Mouse (Mus musculus): ENCODE results near the gene Kcnmb2. TPM values are rescaled to one million over a fixed set of nuclear protein-coding genes. Genes with fewer than 3 reads are reported as not detected.

Gene Kcnmb2
- polyA plus RNA-seq, 1 experiment from 2014 or later, result 0.56 TPM

- no peak overlapping the region for H3K27ac ChIP-seq
- 83% methylated on average over 1 of the region's 1 CpGs for WGBS
- H3K27me3 ChIP-seq, result no peaks in the 10 kb centered on the region
- no peaks in the 10 kb centered on the region for H3K4me1 ChIP-seq
- no peaks in the 10 kb centered on the region for H3K9me3 ChIP-seq
- H3K4me3 ChIP-seq, result no peak overlapping the region
- H3K4me2 ChIP-seq, result no peak overlapping the region
- H3K9ac ChIP-seq, result no peak overlapping the region
- no peaks in the 10 kb centered on the region for H3K36me3 ChIP-seq
- no peak for ATAC-seq (ENCODE audit: borderline replicate concordance, extremely low read depth, low FRiP score, low TSS enrichment)
These were observed 186.5 kb downstream of the Kcnmb2 start for GRCm38 (mm10) chr3:32088762-32089161.

- ATAC-seq (ENCODE audit: borderline replicate concordance, extremely low read depth, low FRiP score, low TSS enrichment), result no peak
- Histone ChIP-seq H3K9ac (no peak overlapping the region), H3K36me3 (no peaks in the 10 kb centered on the region), H3K9me3 (no peaks in the 10 kb centered on the region), H3K4me1 (no peaks in the 10 kb centered on the region), H3K27me3 (no peaks in the 10 kb centered on the region), H3K27ac (no peak overlapping the region), H3K4me3 (no peak overlapping the region), H3K4me2 (no peak overlapping the region)
- WGBS, result 83% methylated on average over 10 of the region's 10 CpGs
These were observed 199.1 kb downstream of the Kcnmb2 start for GRCm38 (mm10) chr3:32101391-32101790.

GRCm38 (mm10) chr3:32119851-32120250, 217.5 kb downstream of the Kcnmb2 start:
- 81% methylated on average over 5 of the region's 5 CpGs for WGBS
- H3K27me3 ChIP-seq, result no peaks in the 10 kb centered on the region
- no peaks in the 10 kb centered on the region for H3K9me3 ChIP-seq
- H3K9ac ChIP-seq, result no peak overlapping the region
- H3K27ac ChIP-seq, result no peak overlapping the region
- H3K4me3 ChIP-seq, result no peak overlapping the region
- H3K4me2 ChIP-seq, result no peak overlapping the region
- H3K36me3 ChIP-seq, result no peaks in the 10 kb centered on the region
- no peaks in the 10 kb centered on the region for H3K4me1 ChIP-seq
- no peak for ATAC-seq (ENCODE audit: borderline replicate concordance, extremely low read depth, low FRiP score, low TSS enrichment)

DNA sequence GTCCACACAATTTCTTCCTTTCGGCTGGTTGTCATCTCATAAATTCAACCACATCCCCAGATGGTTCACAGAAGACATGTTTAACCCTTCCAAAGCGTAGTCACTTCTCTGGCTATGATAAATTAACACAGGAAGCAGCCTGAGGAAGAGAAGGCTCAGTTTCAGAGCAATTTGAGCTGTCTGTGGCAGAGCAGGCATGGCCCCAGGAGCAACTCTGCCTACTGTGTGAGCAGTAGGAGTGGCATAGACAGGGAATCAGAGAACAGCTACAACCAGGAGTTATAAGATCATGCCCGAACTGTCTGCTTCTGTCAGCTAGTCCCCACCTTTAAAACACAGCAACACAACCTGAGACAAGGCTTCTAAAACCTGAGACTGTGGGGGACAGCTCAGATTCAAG, 219.4 kb downstream of the Kcnmb2 start:
- H3K27ac ChIP-seq, result no peak overlapping the region
- no peaks in the 10 kb centered on the region for H3K27me3 ChIP-seq
- H3K4me1 ChIP-seq, result no peaks in the 10 kb centered on the region
- H3K4me3 ChIP-seq, result no peak overlapping the region
- H3K4me2 ChIP-seq, result no peak overlapping the region
- 48% methylated on average over 3 of the region's 3 CpGs for WGBS
- H3K9ac ChIP-seq, result no peak overlapping the region
- no peak for ATAC-seq (ENCODE audit: borderline replicate concordance, extremely low read depth, low FRiP score, low TSS enrichment)
- no peaks in the 10 kb centered on the region for H3K9me3 ChIP-seq
- no peaks in the 10 kb centered on the region for H3K36me3 ChIP-seq

- Histone ChIP-seq H3K27ac (no peak overlapping the region), H3K27me3 (no peaks in the 10 kb centered on the region), H3K4me2 (no peak overlapping the region), H3K4me3 (no peak overlapping the region), H3K36me3 (no peaks in the 10 kb centered on the region), H3K4me1 (no peaks in the 10 kb centered on the region), H3K9ac (no peak overlapping the region), H3K9me3 (no peaks in the 10 kb centered on the region)
- 49% methylated on average over 4 of the region's 4 CpGs for WGBS
- ATAC-seq (ENCODE audit: borderline replicate concordance, extremely low read depth, low FRiP score, low TSS enrichment), result no peak
These were observed 223.1 kb downstream of the Kcnmb2 start for GRCm38 (mm10) chr3:32125431-32125830.

DNA sequence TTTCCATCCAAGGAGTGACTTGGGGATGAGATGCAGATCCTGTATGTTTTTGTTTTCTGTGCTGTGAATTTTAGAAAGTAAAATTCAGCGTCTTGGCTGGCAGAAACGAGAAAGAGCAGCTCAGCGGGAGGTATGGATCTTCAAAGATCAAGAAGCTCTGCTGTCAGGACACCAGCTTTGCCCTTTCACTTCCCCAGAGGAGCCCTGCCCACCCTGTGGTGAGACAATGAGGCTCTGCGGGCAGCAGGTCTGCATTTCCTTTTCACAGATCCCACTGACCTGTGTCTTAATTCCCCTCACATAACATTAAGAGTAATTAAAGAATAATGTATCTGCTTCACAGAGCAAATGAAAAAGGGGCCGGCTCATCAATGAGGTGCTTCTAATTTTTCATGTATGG, 226.1 kb downstream of the Kcnmb2 start:
- Histone ChIP-seq H3K27me3 (no peaks in the 10 kb centered on the region), H3K9ac (no peak overlapping the region), H3K4me1 (no peaks in the 10 kb centered on the region), H3K27ac (no peak overlapping the region), H3K9me3 (no peaks in the 10 kb centered on the region), H3K4me2 (no peak overlapping the region), H3K4me3 (no peak overlapping the region), H3K36me3 (no peaks in the 10 kb centered on the region)
- no peak for ATAC-seq (ENCODE audit: borderline replicate concordance, extremely low read depth, low FRiP score, low TSS enrichment)
- 12% methylated on average over 5 of the region's 5 CpGs for WGBS

- Histone ChIP-seq H3K36me3 (no peaks in the 10 kb centered on the region), H3K4me3 (no peak overlapping the region), H3K27me3 (no peaks in the 10 kb centered on the region), H3K4me1 (no peaks in the 10 kb centered on the region), H3K27ac (no peak overlapping the region), H3K9me3 (no peaks in the 10 kb centered on the region), H3K9ac (no peak overlapping the region), H3K4me2 (no peak overlapping the region)
- no peak for ATAC-seq (ENCODE audit: borderline replicate concordance, extremely low read depth, low FRiP score, low TSS enrichment)
- WGBS, result 47% methylated on average over 1 of the region's 1 CpGs
These were observed 228.4 kb downstream of the Kcnmb2 start for GRCm38 (mm10) chr3:32130696-32131095.

DNA sequence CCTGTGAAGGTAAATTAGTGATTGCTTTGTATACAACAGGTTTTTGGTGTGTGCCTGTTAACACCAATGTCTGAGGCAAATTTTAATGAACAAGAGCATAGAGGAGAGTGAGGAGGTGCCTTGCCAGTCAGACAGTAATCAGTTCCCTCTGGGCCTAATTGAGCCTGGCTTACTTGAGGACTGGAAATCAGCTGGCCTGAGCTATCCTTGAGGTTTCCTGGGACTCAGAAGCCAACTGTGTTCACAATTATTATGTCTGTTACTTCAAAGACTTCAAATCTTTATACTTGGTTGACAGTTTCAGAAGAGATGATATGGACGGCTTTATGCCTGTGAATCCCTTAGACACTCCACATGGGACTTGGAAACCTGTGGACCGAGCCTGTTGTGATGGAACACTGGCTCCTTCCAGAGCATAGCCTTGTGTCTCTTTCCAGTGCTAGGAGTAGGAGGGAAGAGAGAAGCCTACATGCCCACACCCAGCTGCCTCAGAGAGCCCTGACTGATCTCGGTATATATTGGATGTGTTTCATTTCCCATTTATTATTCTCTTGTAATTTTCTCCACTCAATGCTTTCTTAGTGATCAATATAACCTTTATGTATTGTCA, 230.2 kb downstream of the Kcnmb2 start:
- Histone ChIP-seq H3K27me3 (no peaks in the 10 kb centered on the region), H3K4me2 (no peak overlapping the region), H3K9me3 (no peaks in the 10 kb centered on the region), H3K4me3 (no peak overlapping the region), H3K27ac (no peak overlapping the region), H3K36me3 (no peaks in the 10 kb centered on the region), H3K9ac (no peak overlapping the region), H3K4me1 (no peaks in the 10 kb centered on the region)
- no peak for ATAC-seq (ENCODE audit: borderline replicate concordance, extremely low read depth, low FRiP score, low TSS enrichment)
- 80% methylated on average over 3 of the region's 3 CpGs for WGBS

DNA sequence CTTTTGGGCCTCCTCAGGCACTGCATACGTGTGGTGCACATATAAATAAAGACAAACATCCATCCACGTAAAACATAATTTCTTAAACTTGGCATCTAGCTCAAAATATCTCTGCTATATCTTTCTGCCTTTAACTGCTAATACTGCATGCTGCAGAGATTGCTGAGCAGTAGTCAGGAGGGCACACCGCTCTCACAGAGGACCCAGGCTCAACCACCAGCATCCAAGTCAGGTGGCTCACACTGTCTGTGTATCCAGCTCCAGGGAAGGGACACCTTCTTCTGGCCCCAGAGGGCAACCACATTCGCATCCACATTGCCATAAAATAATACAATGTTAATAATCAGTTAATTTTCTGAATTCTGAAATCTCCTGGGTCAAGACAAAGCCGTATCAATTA, 241.9 kb downstream of the Kcnmb2 start:
- WGBS, result 74% methylated on average over 5 of the region's 5 CpGs
- ATAC-seq (ENCODE audit: borderline replicate concordance, extremely low read depth, low FRiP score, low TSS enrichment), result no peak
- no peaks in the 10 kb centered on the region for H3K9me3 ChIP-seq
- H3K27me3 ChIP-seq, result no peaks in the 10 kb centered on the region
- no peak overlapping the region for H3K9ac ChIP-seq
- H3K27ac ChIP-seq, result no peak overlapping the region
- H3K4me3 ChIP-seq, result no peak overlapping the region
- H3K4me1 ChIP-seq, result no peaks in the 10 kb centered on the region
- no peak overlapping the region for H3K4me2 ChIP-seq
- no peaks in the 10 kb centered on the region for H3K36me3 ChIP-seq

GRCm38 (mm10) chr3:32144655-32145054, 242.3 kb downstream of the Kcnmb2 start:
- no peaks in the 10 kb centered on the region for H3K36me3 ChIP-seq
- no peaks in the 10 kb centered on the region for H3K9me3 ChIP-seq
- no peak overlapping the region for H3K9ac ChIP-seq
- H3K27ac ChIP-seq, result no peak overlapping the region
- ATAC-seq (ENCODE audit: borderline replicate concordance, extremely low read depth, low FRiP score, low TSS enrichment), result no peak
- 66% methylated on average over 3 of the region's 3 CpGs for WGBS
- H3K4me3 ChIP-seq, result no peak overlapping the region
- no peaks in the 10 kb centered on the region for H3K4me1 ChIP-seq
- no peaks in the 10 kb centered on the region for H3K27me3 ChIP-seq
- no peak overlapping the region for H3K4me2 ChIP-seq

DNA sequence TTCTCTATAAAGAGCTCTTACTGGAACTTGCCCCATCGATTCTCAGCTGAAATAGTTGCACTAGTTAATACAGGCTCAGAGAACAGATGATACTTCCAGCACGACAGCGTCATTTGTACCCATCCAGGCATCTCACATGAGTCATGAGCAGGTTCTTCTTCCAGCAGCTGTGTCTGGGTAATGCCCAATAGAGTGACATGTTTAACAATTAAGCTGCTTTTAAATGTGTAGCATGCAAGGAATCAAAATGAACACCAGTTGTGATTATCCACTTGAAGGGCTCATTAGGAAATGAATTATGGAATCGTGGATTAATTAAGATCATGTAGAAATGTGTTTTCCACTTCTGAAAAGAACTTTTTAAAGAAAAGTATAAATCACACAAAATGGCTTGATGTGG, 245.4 kb downstream of the Kcnmb2 start:
- Histone ChIP-seq H3K4me2 (no peak overlapping the region), H3K27me3 (no peaks in the 10 kb centered on the region), H3K27ac (no peak overlapping the region), H3K9me3 (no peaks in the 10 kb centered on the region), H3K36me3 (no peaks in the 10 kb centered on the region), H3K9ac (no peak overlapping the region), H3K4me1 (no peaks in the 10 kb centered on the region), H3K4me3 (no peak overlapping the region)
- 89% methylated on average over 4 of the region's 4 CpGs for WGBS
- ATAC-seq (ENCODE audit: borderline replicate concordance, extremely low read depth, low FRiP score, low TSS enrichment), result no peak

DNA sequence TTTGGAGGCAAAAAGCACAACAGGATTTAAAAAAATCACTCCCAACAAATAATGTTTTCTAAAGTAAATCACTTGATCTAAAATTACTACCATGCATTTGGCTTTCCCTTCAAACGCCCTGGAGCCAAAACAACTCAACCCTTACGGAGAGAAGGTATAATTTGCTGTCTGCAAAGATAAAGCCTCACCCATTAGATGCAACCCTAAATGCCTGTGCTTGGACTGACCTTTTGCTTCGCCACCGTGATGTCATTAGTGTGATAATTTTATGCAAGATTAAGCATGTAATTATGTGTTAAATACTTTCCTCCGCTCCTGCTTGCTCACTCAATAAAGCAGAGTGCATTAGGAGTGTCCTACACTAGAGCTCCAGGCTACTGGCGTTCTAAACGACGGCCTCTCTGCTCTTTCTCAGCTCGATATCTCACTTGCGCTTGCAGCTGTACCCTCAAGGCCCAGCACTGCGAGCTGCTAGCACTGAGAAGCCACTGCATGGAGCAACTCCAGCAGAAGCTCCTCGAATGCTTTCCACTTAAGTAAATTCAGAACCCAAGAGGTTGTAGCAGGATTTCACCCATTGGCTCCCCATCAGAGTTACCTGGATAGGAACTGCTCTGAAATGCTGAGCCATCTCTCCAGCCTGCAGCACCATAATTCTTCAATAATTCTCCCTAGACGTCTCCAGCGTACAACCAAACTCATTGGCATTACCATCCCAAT, 247.7 kb downstream of the Kcnmb2 start:
- H3K9me3 ChIP-seq, result no peaks in the 10 kb centered on the region
- H3K36me3 ChIP-seq, result no peaks in the 10 kb centered on the region
- WGBS, result 72% methylated on average over 14 of the region's 14 CpGs
- H3K4me1 ChIP-seq, result no peaks in the 10 kb centered on the region
- H3K27me3 ChIP-seq, result no peaks in the 10 kb centered on the region
- ATAC-seq (ENCODE audit: borderline replicate concordance, extremely low read depth, low FRiP score, low TSS enrichment), result no peak
- H3K4me3 ChIP-seq, result no peak overlapping the region
- H3K9ac ChIP-seq, result no peak overlapping the region
- H3K27ac ChIP-seq, result no peak overlapping the region
- H3K4me2 ChIP-seq, result no peak overlapping the region

All from lung, embryonic 15.5 days (tissue).